Mouse (Mus musculus) spleen, adult 12 weeks (tissue): ENCODE measurements at regions not wholly inside any gene's neighbourhood (a gene's known extent, or its start where the extent isn't known, plus 50 kb on each side); places are given as distances from the start of the nearest gene placed in this dataset.
A peak's percentile ranks its signal among the peaks of the same experiment; 100 is the strongest.

Experiments used
- DNase-seq: peaks from one replicate; pipeline ENCODE4 v3.0.0; 2022; ENCODE audit warnings: low spot score

- no peak for DNase-seq
Observed at GRCm38 (mm10) chr4:53320735-53321449, 119.3 kb upstream of the Slc44a1 start.

GRCm38 (mm10) chr4:53319051-53319450 is 121.2 kb upstream of the Slc44a1 start:
- DNase-seq, result no peak

- DNase-seq, result no peak
Observed at GRCm38 (mm10) chr4:53318181-53318580, 122.0 kb upstream of the Slc44a1 start.

- DNase-seq, result no peak
Observed at GRCm38 (mm10) chr4:53317453-53317824, 122.8 kb upstream of the Slc44a1 start.

- no peak for DNase-seq
Observed at GRCm38 (mm10) chr4:53316796-53317452, 123.3 kb upstream of the Slc44a1 start.

GRCm38 (mm10) chr4:53315876-53316762 is 124.1 kb upstream of the Slc44a1 start:
- no peak for DNase-seq

- DNase-seq, result no peak
Observed at GRCm38 (mm10) chr4:53315121-53315875, 124.9 kb upstream of the Slc44a1 start.

GRCm38 (mm10) chr4:53314076-53314475 is 126.1 kb upstream of the Slc44a1 start:
- no peak for DNase-seq

- no peak for DNase-seq
Observed at GRCm38 (mm10) chr4:53307121-53307520, 133.1 kb upstream of the Slc44a1 start.

GRCm38 (mm10) chr4:53304782-53305385 is 135.3 kb upstream of the Slc44a1 start:
- no peak for DNase-seq

GRCm38 (mm10) chr4:53304290-53304654 is 135.9 kb upstream of the Slc44a1 start:
- no peak for DNase-seq

- no peak for DNase-seq
Observed at GRCm38 (mm10) chr4:53303621-53304289, 136.5 kb upstream of the Slc44a1 start.

GRCm38 (mm10) chr4:53297975-53298374 is 138.3 kb upstream of the Abca1 start:
- DNase-seq, result no peak

GRCm38 (mm10) chr4:53292606-53293005 is 132.9 kb upstream of the Abca1 start:
- no peak for DNase-seq

GRCm38 (mm10) chr4:53277741-53278525 is 118.2 kb upstream of the Abca1 start:
- DNase-seq, result peak; percentile 33

GRCm38 (mm10) chr4:53270433-53270832 is 110.7 kb upstream of the Abca1 start:
- DNase-seq, result no peak

- no peak for DNase-seq
Observed at GRCm38 (mm10) chr4:53269999-53270398, 110.3 kb upstream of the Abca1 start.

- DNase-seq, result no peak
Observed at GRCm38 (mm10) chr4:53269251-53269842, 109.7 kb upstream of the Abca1 start.

GRCm38 (mm10) chr4:53264901-53265300 is 105.2 kb upstream of the Abca1 start:
- no peak for DNase-seq

GRCm38 (mm10) chr4:53264501-53264900 is 104.8 kb upstream of the Abca1 start:
- DNase-seq, result no peak
